Mouse (Mus musculus) G1E-ER4 (cell line): ENCODE measurements around the gene Fgfr2. TPM values are rescaled to one million over a fixed set of nuclear protein-coding genes. Genes with fewer than 3 reads are reported as not detected.

Experiments used
- GATA1 ChIP-seq: IDR thresholded peaks from one replicate; pipeline ENCODE4 v1.8.0; 2012; ENCODE audit warnings: low read length, inconsistent platforms
- polyA plus RNA-seq: library from polyadenylated mRNA; stranded (reverse); fragments of >175 nt; gene quantifications from 2 replicates; pipeline ENCODE4 v1.2.3, GENCODE M21; 2012

Gene Fgfr2
- polyA plus RNA-seq, 1 experiment = not detected

DNA sequence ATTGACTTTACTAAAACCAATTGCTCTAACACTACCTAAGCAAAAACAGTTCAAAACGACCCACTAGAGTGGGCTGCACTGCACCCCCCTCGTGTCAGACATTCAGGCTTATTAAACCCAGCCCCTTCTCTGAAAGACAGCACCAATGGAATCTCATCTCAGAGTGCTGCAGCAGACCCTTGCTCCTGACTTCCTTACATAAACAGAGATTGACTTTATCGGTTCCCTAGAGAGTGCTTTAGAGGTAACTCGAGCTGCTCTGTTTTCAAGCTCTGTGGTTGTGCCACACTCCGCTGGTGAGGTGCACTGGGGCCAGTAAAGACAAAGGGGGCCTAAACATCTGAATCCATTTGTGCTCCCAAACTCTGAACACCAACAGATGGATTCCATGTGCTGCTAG is 2696.6 kb downstream of the Fgfr2 start:
- no peak for TF ChIP-seq GATA1

DNA sequence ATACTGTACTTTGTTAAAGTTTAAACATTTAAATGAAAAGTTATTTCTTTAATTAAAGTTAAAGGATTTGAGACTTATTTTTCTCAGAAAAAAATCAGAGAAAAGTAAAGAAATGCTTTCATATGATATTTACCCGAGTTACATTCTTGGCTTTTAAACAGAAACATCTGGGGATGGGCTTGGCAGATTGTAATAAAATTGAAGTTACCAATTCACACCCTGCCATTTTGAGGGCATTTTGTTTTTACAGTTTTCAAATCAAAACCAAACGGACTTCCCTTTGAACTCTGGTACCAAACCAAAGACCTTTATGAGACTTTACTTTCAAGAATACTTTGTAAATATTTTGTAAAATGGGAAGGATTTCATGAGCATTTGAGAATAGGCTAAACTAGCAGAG is 2697.2 kb downstream of the Fgfr2 start:
- TF ChIP-seq GATA1 = no peak

DNA sequence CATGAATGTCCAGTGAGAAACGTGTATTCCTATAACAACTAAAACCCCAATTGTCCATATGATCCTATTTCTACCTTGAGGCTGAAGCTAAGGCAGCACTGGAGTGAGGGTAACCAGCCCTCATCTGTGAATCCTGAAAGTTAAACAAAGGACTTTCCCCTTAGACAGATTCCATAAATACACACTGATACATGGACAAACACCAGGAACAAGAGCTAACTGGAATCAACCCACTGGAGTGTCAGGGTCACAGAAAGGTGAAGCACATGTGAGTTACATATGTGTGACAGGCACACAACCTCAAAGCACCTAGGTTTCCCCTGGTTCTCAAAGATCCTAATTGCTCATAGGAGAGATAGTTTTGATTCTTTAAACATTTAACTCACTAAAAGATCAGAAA is 2703.2 kb downstream of the Fgfr2 start:
- no peak for TF ChIP-seq GATA1

DNA sequence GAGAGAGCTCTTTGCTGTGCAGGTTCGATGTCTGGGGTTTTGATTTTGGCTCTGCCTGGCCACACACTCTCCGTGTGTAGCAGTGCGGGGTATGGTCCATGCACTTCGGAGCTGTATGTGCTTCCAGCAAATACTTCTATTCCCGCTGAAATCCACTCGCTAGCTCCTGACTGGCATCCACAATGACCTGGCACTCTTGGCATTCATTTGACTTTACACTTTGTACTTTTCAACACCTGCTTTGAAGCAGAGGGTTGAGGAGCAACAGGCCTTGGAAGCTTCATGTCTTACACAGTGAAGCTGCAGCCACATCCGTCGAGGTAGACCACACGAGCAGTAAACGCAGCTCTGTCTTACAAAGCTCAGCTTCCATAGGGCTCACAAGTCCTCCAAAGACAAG is 2715.5 kb downstream of the Fgfr2 start:
- TF ChIP-seq GATA1 = no peak

DNA sequence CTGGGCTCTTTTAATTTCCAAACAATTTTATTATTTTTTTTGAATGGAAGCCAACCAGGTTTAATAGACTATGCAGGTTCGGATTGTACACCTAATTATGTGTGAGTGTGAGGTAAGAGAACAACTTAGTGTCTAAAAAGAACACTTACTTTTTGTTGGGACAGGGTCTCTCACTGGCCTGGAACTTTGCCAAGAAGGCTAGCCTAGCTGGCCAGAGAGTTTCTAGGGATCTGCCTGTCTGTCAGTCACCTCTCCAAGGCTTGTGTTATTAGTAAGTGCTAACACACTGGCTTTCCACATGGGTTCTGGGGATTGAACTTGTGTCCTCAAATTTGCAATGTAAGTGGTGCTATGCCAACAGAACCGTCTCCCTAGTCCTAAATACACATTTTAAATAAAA is 2719.8 kb downstream of the Fgfr2 start:
- no peak for TF ChIP-seq GATA1

DNA sequence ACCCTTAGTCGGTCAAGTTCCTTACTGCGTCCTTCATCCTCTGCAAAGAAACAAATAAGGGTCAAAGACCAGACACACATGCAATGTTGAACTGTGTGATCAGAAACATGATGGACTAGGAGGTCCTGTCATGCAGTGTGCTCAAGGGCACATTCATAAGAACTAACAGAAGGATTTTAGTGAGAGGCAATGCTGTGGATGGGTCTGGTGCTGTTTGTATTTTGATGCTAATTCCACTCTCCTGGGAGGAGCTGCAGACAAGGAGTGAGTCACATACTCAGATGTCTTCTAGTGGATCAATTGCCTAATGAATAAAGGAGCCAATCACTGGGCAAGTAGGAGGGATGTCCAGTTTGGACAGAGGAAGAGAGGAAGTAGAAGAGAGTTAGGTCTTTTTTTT is 2728.5 kb downstream of the Fgfr2 start:
- TF ChIP-seq GATA1 = no peak

DNA sequence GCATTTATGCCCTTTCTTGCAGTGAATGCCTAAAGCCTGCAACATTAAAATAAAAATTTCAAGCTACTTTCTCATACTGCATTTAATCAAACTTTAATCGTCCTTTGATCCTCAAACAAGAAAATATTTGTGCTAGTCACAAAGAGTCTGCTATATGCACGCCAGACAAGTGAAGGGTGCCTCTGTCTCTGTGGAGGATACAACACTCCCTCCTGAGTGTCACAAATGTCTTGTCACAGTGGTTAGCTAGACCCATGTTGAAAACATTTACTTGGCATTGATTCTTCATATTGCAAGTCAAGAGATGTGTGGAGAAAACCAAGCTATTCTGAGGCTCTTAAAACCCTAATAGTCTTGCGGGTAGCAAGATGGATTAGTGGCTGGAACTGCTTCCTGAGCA is 2736.8 kb downstream of the Fgfr2 start:
- no peak for TF ChIP-seq GATA1

DNA sequence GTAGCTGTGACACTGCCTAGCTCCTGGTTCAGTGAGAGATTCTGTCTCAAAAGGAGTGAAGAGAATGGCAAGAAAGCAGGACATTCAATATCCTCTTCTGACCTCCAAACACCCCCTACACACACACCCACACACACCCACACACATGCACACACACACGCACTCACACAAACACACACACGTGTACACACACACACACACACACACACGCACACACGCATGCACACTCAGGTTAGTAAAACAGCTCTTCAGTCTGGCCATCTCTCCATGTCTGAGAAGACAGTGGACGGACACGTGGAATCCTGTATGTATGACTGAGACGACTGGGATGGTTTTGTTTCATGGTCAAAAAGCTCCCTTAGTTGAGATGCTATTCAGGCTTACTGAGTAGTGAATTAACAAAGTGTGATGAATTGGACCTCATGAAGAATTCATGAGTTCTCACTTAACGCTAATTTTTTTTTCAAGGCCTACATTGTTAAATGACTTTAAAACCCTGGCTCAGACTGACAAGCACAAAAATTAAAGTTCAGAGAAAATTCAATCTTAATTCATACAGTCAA is 2737.3 kb downstream of the Fgfr2 start:
- TF ChIP-seq GATA1 = no peak

DNA sequence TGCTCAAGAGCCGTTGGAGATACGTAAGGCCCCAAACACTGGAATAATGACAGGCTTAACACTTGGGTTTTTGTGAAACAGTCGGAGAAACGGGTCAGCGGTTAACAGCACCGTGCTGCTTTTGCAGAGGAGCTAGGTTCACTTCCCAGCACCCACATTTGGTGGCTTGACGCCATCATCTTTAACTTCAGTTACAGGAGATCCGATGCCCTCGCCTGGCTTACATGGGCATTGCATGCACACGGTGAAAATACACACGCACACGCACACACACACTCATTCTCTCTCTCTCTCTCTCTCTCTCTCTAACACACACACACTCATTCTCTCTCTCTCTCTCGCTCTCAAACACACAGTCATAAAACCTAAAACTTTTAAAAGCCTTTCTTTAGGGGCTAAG is 2741.0 kb downstream of the Fgfr2 start:
- TF ChIP-seq GATA1 = no peak

DNA sequence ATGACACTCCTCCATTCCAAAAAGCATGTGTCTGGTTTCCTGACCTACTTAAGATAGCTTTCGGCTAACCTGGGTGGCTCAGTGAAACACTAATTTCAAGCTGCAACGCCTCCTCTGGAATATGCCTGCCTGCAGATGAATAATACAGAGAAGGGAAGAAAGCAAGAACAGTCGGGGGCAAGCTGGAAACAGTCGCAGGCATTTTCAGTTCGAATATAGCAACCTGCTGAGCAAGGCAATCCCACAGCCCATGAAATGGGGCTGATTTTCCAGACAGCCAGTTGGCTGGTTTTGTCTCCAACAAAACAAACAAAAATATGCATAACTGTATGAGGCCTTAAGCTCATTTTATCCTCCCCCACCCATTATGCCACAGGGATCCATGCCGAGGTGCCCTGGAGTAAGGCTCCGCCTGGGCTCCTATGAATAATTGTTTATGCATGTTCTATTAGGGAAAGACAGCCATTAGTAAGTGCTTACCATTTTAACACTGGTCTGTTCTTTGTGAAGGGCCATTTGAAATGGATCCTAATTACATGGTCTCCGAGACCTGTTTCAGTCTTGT is 2741.7 kb downstream of the Fgfr2 start:
- no peak for TF ChIP-seq GATA1

DNA sequence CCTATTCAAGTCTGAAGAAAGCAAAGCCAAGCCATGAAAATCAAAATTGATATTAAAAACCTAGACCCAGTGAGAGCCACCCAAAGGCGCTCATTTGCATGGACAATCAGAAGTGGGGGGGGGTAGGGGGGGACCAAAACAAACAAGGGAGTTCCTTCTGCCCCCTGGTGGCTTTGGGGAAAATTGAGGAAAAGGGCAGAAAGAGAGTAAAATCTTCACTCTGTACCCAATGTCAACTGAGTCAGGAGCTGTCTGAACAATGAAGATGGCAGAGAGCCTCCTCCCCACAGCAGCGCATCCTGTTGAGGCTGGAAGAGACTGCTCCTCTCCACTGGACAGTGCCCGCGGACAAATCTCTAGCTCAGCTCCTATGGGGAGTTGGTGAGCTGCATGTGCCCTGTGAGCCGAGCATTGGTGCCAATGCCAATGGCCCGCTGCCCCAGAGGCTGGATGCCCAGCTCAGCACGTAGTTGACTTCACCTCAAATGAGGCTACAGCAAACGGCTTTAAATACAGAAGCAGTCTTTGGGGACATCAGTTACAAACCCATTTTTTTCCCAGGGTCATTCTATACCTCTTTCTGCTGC is 2742.3 kb downstream of the Fgfr2 start:
- TF ChIP-seq GATA1 = no peak

DNA sequence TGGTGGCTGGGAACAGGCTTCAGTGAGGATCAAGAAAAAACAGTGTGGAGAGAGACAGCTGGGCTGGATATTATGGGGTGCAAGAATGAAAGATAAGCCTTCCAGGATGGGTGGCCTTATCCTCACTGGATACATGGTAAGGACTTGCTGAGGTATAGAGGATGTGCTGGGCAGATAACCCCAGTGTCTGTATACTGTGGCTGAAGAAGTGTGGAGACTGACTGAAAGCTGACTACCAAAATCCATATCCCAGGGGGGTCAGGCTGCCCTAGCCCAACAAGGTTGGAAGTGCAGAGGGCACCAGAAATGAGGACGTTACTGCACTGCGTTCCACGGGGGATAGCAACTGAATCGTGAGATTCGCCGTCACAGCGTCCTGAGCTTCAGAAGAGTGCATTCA is 2742.8 kb downstream of the Fgfr2 start:
- TF ChIP-seq GATA1 = no peak

DNA sequence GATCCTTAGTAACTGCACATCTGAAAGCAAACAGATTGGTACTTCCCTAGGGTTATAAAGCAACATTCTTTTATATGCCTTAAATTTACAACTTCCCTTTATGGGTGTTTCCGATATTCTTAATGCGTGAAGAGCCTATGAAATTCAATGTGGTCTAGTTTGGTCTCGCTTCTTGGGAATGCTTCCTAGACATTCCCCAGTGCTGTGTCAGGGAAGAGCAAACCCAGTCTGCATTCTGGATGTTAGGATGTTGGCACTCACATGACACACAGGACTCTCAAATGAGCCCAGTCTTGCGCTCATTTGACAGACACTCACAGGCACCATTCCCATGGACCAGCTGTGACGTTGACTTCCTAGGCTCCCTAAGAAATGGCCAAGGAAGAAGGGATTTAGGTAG is 2743.3 kb downstream of the Fgfr2 start:
- TF ChIP-seq GATA1 = no peak

DNA sequence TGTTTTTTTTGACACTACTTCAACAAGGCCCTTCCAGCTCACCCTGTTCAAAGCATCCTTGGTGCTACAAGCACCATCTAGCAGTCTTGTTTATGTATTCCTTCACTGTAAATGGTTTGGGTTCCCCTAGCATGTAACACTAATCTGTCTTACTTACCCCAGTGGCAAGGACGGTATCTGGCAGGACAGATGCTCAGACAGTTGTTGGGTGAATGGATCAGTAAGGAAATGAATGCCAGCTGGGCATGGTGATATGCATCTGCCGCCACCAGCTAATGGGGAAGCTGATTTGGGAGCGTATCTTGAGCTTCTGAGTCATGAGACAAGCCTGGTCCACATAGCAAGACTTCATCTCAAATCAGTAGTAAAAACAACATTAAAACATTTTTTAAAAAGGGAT is 2744.8 kb downstream of the Fgfr2 start:
- TF ChIP-seq GATA1 = no peak

DNA sequence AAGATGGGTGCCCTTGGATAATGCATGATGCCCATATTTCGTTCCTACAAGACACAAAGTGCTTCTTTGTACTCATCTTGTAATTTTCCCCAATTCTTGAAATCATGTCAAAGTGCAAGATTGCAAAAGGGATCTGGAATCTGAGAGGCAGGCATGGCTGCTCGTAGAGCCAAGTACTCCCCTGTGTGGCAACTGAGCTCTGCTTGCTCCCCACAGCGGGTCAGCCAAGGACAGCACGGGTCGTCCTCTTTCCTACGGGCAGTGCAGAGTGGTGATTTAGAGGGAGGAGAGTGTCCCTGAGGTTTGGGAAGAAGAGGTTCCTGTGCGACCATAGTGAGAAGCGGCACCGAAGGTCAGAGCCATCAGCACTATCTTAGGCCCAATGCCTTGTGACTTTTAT is 2748.8 kb downstream of the Fgfr2 start:
- TF ChIP-seq GATA1 = no peak

DNA sequence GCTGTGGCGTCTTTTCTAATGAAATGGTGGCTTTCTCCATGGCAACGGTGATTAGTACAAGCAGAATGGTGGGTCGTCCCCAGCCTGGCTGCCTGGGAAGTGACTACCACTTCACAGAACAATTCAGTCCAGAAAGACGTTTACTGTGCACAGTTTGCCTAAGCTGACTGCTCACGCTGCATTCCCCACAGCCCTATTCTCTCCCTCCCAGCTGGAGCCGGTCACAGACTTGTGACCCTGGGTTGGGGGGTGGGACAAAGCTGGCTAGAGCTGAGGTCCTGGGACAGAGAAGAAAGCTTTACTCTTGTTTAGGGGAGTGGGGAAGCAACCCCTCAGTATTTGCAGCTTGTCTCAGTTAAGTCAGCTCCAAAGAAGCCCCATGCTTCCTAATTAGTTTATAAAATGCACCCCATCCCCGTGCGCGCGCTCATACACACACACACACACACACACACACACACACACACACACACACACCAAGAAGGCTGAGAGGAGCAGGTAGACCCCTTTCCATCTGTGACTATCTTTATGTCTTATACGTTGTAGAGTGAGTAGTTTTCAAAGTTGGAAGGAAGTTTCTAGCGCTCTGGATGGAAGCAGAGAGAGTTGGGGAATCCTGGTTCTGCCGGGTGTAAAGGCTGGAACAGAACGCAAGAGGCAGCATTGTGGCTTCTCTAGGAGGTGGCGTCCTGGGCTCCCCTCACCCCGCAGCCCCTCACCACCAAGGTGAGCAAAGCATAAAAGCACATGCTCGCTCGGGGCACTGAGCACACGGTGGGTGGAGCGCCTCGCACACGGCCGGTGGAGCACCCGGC is 2754.1 kb downstream of the Fgfr2 start:
- no peak for TF ChIP-seq GATA1
